Mouse (Mus musculus) megakaryocyte, embryonic 14.5 days (primary cell): ENCODE results near the gene Gabpb2. TPM values are rescaled to one million over a fixed set of nuclear protein-coding genes. Genes with fewer than 3 reads are reported as not detected.

ENCODE experiments used
- H3K27me3 ChIP-seq: replicated peaks from 2 replicates; pipeline ENCODE3; 2012; ENCODE audit warnings: inconsistent platforms
- H3K36me3 ChIP-seq: replicated peaks from 2 replicates; pipeline ENCODE3; 2012; ENCODE audit warnings: low read length, inconsistent platforms, mixed read lengths
- H3K4me1 ChIP-seq: 2 replicates; pipeline ENCODE4 v1.6.1; 2012; ENCODE audit warnings: inconsistent platforms
- H3K4me3 ChIP-seq: replicated peaks from 2 replicates; pipeline ENCODE3; 2012; ENCODE audit warnings: moderate library complexity, mild to moderate bottlenecking, inconsistent platforms
- H3K9me3 ChIP-seq: 2 replicates; pipeline ENCODE4 v1.6.1; 2012; ENCODE audit warnings: inconsistent platforms
- FLI1 ChIP-seq: IDR thresholded peaks from 2 replicates; pipeline ENCODE4 v1.6.1; 2012; ENCODE audit warnings: low read length, inconsistent platforms, mixed read lengths
- GATA1 ChIP-seq: IDR thresholded peaks from 3 replicates; pipeline ENCODE4 v1.6.1; 2012; ENCODE audit warnings: mixed read lengths, low read length, inconsistent platforms, borderline replicate concordance
- polyA plus RNA-seq: library from polyadenylated mRNA; stranded (reverse); fragments of >175 nt; gene quantifications from 2 replicates; pipeline ENCODE4 v1.2.3, GENCODE M21; 2012; ENCODE audit warnings: low replicate concordance; ENCODE audit not compliant: insufficient read depth

The Gabpb2 gene
- polyA plus RNA-seq, 1 experiment: 0.60 TPM

- TF ChIP-seq FLI1 (no peak), GATA1 (no peak)
- H3K27me3 ChIP-seq: no peaks in the 10 kb centered on the region
- H3K36me3 ChIP-seq: peaks cover 76% of the 10 kb centered on the region
- H3K4me3 ChIP-seq: no peak overlapping the region
- H3K4me1 ChIP-seq: peaks cover 75% of the 10 kb centered on the region
- H3K9me3 ChIP-seq: no peaks in the 10 kb centered on the region
Observed at GRCm38 (mm10) chr3:95232771-95233170, 15.1 kb upstream of the Gabpb2 start.

GRCm38 (mm10) chr3:95231298-95232221 lies 13.8 kb upstream of the Gabpb2 start, which contains the start of gene Mllt11:
Gene Mllt11 (minus strand): TSS chr3:95232171.
- H3K9me3 ChIP-seq: no peaks in the 10 kb centered on the region
- H3K4me3 ChIP-seq: peak within 1 kb of the TSS; percentile 95
- peaks cover 65% of the 10 kb centered on the region for H3K36me3 ChIP-seq
- TF ChIP-seq FLI1: no peak
- no peak for TF ChIP-seq GATA1
- no peaks in the 10 kb centered on the region for H3K27me3 ChIP-seq
- H3K4me1 ChIP-seq: peaks cover 76% of the 10 kb centered on the region

DNA sequence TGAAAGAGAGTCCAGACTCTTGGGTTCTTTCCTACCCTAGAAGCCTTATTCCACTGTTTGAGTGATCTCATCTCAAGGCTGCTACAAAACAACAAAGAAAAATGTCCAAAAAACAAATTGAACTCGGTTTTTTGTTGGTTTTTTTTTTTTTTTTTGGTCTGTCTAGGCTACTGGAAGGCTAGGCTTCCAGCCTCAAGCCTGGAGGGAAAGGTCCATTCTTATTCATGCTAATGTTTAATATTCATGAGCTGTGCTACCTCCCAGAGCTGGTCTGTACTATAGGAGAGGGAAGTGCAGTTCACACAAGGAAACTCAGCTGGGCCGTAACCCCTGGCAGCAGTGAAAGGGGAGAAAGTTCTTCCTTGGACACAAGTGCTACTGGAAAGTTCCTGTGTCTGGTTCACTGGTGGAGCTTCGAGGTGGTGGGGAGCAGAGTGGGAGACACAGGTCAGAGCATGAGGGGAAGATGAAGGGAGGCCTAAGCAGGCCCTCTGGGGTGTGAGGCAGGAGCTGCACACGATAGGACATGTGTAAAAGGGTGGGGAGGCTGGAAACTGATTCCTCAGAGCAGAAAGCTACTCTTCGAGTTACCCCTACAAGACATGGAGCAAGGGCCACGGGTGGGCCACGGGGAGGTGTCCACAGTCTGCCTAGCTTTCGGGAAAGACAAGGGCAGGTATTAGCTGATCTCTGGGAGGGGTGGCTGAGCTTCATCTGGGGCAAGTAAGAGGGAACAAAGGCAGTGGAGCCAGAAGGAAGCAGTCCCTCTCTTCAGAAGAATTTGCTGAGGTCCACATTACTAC lies 13.0 kb upstream of the Gabpb2 start:
- TF ChIP-seq GATA1 (no peak), FLI1 (no peak)
- peaks cover 76% of the 10 kb centered on the region for H3K4me1 ChIP-seq
- peaks cover 64% of the 10 kb centered on the region for H3K36me3 ChIP-seq

DNA sequence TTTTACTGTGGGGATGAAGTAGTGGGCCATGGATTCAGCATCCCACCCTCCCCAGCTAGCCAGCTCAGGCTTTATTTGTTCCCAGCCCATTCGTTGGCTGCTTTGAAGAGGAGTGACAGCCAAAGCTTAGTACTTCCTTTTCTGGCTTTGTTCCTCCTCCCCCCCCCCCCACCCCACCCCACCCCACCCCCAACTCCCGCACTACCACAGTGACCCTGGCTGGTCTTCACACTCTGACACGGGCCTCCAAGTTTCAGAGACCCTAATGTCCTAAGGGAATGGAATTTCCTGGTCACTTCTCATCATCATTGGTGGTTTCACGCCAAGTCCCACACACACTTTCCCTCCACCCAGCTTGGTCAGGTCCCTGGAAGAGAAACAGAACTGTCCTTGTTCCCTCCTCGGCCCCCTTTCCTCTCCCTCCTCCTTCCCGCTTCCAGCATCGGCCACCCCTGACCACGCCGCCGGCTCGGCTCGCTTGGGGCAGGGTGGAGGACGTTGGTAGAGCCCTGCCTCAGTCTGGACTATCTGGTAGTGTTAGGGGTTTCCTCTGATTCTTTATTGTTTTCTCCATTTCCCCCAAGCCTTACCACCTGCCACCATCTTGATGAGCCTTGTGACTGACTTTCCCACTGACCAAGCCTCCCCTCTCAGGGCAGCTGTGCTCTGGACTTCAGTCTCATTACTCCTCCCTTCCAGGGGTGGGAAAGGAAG lies 12.2 kb upstream of the Gabpb2 start:
- Histone ChIP-seq H3K27me3 (no peaks in the 10 kb centered on the region), H3K4me3 (peak overlapping the region; percentile 95), H3K9me3 (no peaks in the 10 kb centered on the region), H3K4me1 (peaks cover 72% of the 10 kb centered on the region), H3K36me3 (peaks cover 64% of the 10 kb centered on the region)
- TF ChIP-seq FLI1 (no peak), GATA1 (no peak)

More for the DNA sequence above, 13.0 kb upstream of the Gabpb2 start:
- Histone ChIP-seq H3K9me3 (no peaks in the 10 kb centered on the region), H3K4me3 (peak overlapping the region; percentile 95), H3K27me3 (no peaks in the 10 kb centered on the region)

GRCm38 (mm10) chr3:95228894-95229780 lies 11.4 kb upstream of the Gabpb2 start:
- Histone ChIP-seq H3K9me3 (no peaks in the 10 kb centered on the region), H3K4me1 (peaks cover 69% of the 10 kb centered on the region), H3K36me3 (peaks cover 64% of the 10 kb centered on the region), H3K27me3 (no peaks in the 10 kb centered on the region), H3K4me3 (peak overlapping the region; percentile 95)
- TF ChIP-seq GATA1 (no peak), FLI1 (no peak)

DNA sequence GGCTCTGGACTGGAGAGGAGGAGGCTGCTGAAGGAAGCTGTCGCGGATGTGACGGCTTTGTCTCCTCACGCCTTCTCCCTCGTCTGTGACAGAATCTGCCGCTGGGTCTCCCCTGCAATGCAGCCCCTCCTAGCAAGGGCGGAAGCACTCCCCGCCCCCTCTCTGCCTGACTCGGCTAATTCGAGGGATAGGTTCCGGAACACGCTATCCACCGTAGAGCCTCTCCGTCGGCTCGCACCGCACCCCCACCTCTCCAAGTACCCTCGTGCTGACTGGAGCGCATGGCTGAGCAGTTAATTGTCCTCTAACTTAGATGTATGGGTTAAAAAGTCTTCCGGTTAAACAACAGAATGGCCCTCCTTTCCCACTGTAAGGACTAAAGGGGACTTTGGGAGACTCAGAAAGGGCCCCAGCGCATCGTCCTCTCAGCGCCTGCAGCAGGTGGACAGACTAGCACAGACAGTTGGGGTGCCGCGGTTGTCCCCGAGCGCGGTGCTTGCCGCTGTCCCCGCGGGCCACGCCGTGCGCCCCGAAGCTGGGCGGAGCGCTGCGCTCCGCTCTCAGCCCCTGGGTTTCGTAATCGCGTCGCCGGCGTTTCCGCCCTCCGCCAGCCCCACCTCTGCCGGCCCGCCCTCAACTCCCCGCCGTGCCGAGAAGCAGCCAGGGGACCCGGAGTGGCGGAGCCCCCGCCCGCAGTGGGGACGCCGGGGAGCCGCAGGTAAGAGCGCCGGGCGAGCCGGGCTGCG lies 10.6 kb upstream of the Gabpb2 start, which contains the start of gene Cdc42se1:
Cdc42se1 (plus strand) TSS at position 585 of the 746 bp plus-strand sequence.
- Histone ChIP-seq H3K4me1 (peaks cover 63% of the 10 kb centered on the region), H3K9me3 (no peaks in the 10 kb centered on the region)
- TF ChIP-seq FLI1: no peak
- TF ChIP-seq GATA1: no peak

DNA sequence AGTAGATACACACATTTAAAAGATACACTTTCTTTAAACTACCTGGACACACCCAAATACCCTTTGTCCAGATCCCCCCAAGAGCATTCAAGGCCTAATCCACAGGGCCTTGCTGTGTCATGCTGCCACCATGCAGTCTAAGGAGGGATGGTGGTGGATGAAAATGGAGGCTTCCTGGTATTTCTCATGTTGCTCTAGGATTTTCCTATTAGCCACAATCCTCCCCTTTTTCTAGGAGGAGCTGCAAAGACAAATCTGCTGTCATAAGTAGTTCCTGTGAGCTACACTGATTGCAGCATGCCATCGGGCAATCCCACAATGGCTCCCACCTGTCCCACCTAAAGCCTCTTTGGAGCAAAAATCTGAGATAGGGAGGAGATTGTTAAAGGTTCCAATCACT lies 9.5 kb upstream of the Gabpb2 start:
- Histone ChIP-seq H3K4me3 (peak overlapping the region; percentile 95), H3K4me1 (peaks cover 63% of the 10 kb centered on the region), H3K36me3 (peaks cover 64% of the 10 kb centered on the region)

More for the DNA sequence above, 10.6 kb upstream of the Gabpb2 start, which contains the start of gene Cdc42se1:
- H3K36me3 ChIP-seq: peaks cover 64% of the 10 kb centered on the region
- peak within 1 kb of the TSS; percentile 95 for H3K4me3 ChIP-seq
- no peaks in the 10 kb centered on the region for H3K27me3 ChIP-seq

DNA sequence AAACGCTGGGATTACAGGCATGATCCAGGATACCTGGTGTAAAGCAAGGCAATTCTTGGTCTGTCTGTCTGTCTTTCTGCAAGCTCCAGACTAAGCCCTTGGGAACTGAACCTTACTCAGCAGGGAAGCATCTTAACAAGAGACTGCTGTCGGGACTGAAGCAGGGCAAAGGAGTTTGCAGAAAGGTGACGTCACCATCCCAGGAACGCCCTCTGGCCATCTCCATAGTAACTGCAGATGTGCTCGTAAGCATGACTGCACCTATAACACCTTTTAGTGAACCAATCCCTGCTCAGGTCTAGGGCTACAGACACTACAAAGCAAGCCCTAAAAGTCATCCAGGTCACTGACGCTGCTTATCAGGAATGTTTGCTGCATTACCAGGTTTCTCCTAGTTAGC lies 6.6 kb upstream of the Gabpb2 start:
- Histone ChIP-seq H3K4me1 (peaks cover 68% of the 10 kb centered on the region), H3K4me3 (peak overlapping the region; percentile 62), H3K36me3 (peaks cover 69% of the 10 kb centered on the region), H3K9me3 (no peaks in the 10 kb centered on the region), H3K27me3 (no peaks in the 10 kb centered on the region)
- TF ChIP-seq GATA1: no peak
- no peak for TF ChIP-seq FLI1

More for the DNA sequence above, 9.5 kb upstream of the Gabpb2 start:
- no peaks in the 10 kb centered on the region for H3K27me3 ChIP-seq
- no peaks in the 10 kb centered on the region for H3K9me3 ChIP-seq
- no peak for TF ChIP-seq FLI1
- no peak for TF ChIP-seq GATA1
